Mouse (Mus musculus) lung, postnatal 10 days (tissue): ENCODE measurements around the gene Ring1.

Experiments
- DNase-seq: peaks from one replicate; pipeline ENCODE4 v3.0.0; 2021

Ring1 gene

GRCm38 (mm10) chr17:34024317-34024821, at the start of gene Ring1:
TSS of gene Ring1 (minus strand) at chr17:34024680.
- DNase-seq, result peak; percentile 88

- no peak for DNase-seq
Observed at GRCm38 (mm10) chr17:34072091-34072490, 47.6 kb upstream of the Ring1 start.

GRCm38 (mm10) chr17:34068864-34069263, 44.4 kb upstream of the Ring1 start:
- no peak for DNase-seq

GRCm38 (mm10) chr17:34057224-34057623, 32.7 kb upstream of the Ring1 start:
- DNase-seq, result no peak

GRCm38 (mm10) chr17:34047404-34048050, 23.0 kb upstream of the Ring1 start:
- no peak for DNase-seq

- DNase-seq, result no peak
Observed at GRCm38 (mm10) chr17:34045941-34046340, 21.5 kb upstream of the Ring1 start.

- no peak for DNase-seq
Observed at GRCm38 (mm10) chr17:34039562-34040450, 15.3 kb upstream of the Ring1 start.

GRCm38 (mm10) chr17:34038878-34039561, 14.5 kb upstream of the Ring1 start, which contains the start of gene Col11a2:
TSS of gene Col11a2 (plus strand) at chr17:34039437.
- DNase-seq, result no peak

- peak; percentile 45 for DNase-seq
Observed at GRCm38 (mm10) chr17:34038440-34038839, 14.0 kb upstream of the Ring1 start.

GRCm38 (mm10) chr17:34037241-34037640, 12.8 kb upstream of the Ring1 start:
- DNase-seq, result no peak

GRCm38 (mm10) chr17:34036647-34037046, 12.2 kb upstream of the Ring1 start:
- DNase-seq, result peak; percentile 38

GRCm38 (mm10) chr17:34035517-34035916, 11.0 kb upstream of the Ring1 start:
- no peak for DNase-seq

- peak; percentile 79 for DNase-seq
Observed at GRCm38 (mm10) chr17:34034064-34034463, 9.6 kb upstream of the Ring1 start.

GRCm38 (mm10) chr17:34033441-34033840, 9.0 kb upstream of the Ring1 start:
- DNase-seq, result no peak

GRCm38 (mm10) chr17:34032806-34033205, 8.3 kb upstream of the Ring1 start:
- peak; percentile 43 for DNase-seq

- peak; percentile 80 for DNase-seq
Observed at GRCm38 (mm10) chr17:34032174-34032632, 7.7 kb upstream of the Ring1 start.

- peak; percentile 99 for DNase-seq
Observed at GRCm38 (mm10) chr17:34031465-34032173, 7.1 kb upstream of the Ring1 start, which contains the start of the genes Slc39a7 and Rxrb. TSS of gene Slc39a7 (minus strand) at chr17:34031682. TSS of gene Rxrb (plus strand) at chr17:34031812.

- peak; percentile 64 for DNase-seq
Observed at GRCm38 (mm10) chr17:34030861-34031326, 6.4 kb upstream of the Ring1 start.

GRCm38 (mm10) chr17:34029890-34030595, 5.6 kb upstream of the Ring1 start:
- no peak for DNase-seq

- no peak for DNase-seq
Observed at GRCm38 (mm10) chr17:34029150-34029889, 4.8 kb upstream of the Ring1 start.
